Mouse (Mus musculus) monocyte, adult 5-6 weeks (primary cell): ENCODE data around the gene Mrpl53. TPM values are rescaled to one million over a fixed set of nuclear protein-coding genes. Genes with fewer than 3 reads are reported as not detected.

Experiments used
- ATAC-seq: fragments of 153-309, 156-312 bp; replicated peaks from 2 replicates; pipeline ENCODE4 v1.8.0; 2017; ENCODE audit warnings: mild to moderate bottlenecking; ENCODE audit not compliant: low TSS enrichment, insufficient number of reproducible peaks, severe bottlenecking, poor library complexity, low FRiP score
- total RNA-seq: library from RNA; stranded (forward); fragments of 200-1000, 200-491, 200-594 nt; gene quantifications from 3 replicates; pipeline ENCODE4 v1.2.3, GENCODE M21; 2017

The Mrpl53 gene
- 4.4 to 38.2 TPM (median 19.3 TPM) in 3 replicates for total RNA-seq

- ATAC-seq, result peak; percentile 90
These were observed at the start of gene Mrpl53 for GRCm38 (mm10) chr6:83108762-83109668. Mrpl53 (plus strand) TSS chr6:83109040.

- no peak for ATAC-seq
These were observed 42.8 kb upstream of the Mrpl53 start for GRCm38 (mm10) chr6:83065995-83066394.

- ATAC-seq, result no peak
These were observed 42.4 kb upstream of the Mrpl53 start for GRCm38 (mm10) chr6:83066441-83066840.

GRCm38 (mm10) chr6:83068221-83068620 is 40.6 kb upstream of the Mrpl53 start:
- ATAC-seq, result no peak

GRCm38 (mm10) chr6:83068706-83069487 is 39.9 kb upstream of the Mrpl53 start:
- no peak for ATAC-seq

GRCm38 (mm10) chr6:83069488-83070246 is 39.2 kb upstream of the Mrpl53 start:
- no peak for ATAC-seq

GRCm38 (mm10) chr6:83070247-83070310 is 38.8 kb upstream of the Mrpl53 start, which contains the start of gene Tlx2:
Tlx2 (minus strand) TSS chr6:83070293.
- ATAC-seq, result no peak

- ATAC-seq, result no peak
These were observed 38.3 kb upstream of the Mrpl53 start for GRCm38 (mm10) chr6:83070311-83071219.

GRCm38 (mm10) chr6:83071220-83071619 is 37.6 kb upstream of the Mrpl53 start:
- ATAC-seq, result no peak

GRCm38 (mm10) chr6:83074979-83075378 is 33.9 kb upstream of the Mrpl53 start:
- ATAC-seq, result no peak

GRCm38 (mm10) chr6:83077630-83078323 is 31.1 kb upstream of the Mrpl53 start, which contains the start of gene Pcgf1:
Pcgf1 (plus strand) TSS chr6:83077869.
- ATAC-seq, result no peak

- peak; percentile 95 for ATAC-seq
These were observed 30.4 kb upstream of the Mrpl53 start for GRCm38 (mm10) chr6:83078324-83078858.

- ATAC-seq, result no peak
These were observed 28.6 kb upstream of the Mrpl53 start for GRCm38 (mm10) chr6:83080210-83080609.

- no peak for ATAC-seq
These were observed 25.3 kb upstream of the Mrpl53 start for GRCm38 (mm10) chr6:83083497-83083896.

GRCm38 (mm10) chr6:83084477-83084876 is 24.4 kb upstream of the Mrpl53 start:
- ATAC-seq, result no peak

GRCm38 (mm10) chr6:83086121-83087035 is 22.5 kb upstream of the Mrpl53 start, which contains the start of gene Lbx2:
Lbx2 (plus strand) TSS chr6:83086367.
- no peak for ATAC-seq
